Mouse (Mus musculus): ENCODE data around the gene Cct2. TPM values are rescaled to one million over a fixed set of nuclear protein-coding genes. Genes with fewer than 3 reads are reported as not detected.
A peak's percentile ranks its signal among the peaks of the same experiment; 100 is the strongest.

Cct2 gene
- polyA plus RNA-seq, 1 experiment from 2014 or later = 310 TPM

DNA sequence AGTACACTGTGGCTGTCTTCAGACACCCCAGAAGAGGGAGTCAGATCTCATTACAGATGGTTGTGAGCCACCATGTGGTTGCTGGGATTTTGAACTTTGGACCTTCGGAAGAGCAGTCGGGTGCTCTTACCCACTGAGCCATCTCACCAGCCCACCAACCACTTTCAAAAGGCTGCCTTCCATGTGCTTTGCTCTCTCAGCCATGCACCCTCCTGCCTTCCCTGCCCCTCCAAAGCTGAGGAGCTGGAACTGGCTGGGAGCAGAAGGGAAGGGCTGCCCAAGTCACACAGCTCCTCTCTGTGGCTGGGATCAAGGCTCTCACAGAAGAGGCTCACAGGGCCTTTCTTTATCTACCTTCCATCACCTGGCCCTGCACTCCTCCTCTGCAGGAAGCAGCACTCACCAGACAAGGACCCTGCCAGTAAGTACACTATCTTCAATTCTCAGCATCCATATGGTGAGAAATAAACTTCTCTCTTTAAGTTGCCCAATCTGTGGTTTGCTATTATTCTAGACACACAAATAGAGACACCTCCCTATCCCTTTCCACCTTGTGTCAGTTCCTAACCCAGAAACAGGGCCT is 33.6 kb upstream of the Cct2 start:
- no peak overlapping the region for H3K27ac ChIP-seq (ENCODE audit: low read depth, low read length)
- H3K9me3 ChIP-seq (ENCODE audit: control insufficient read depth, low read length) = no peaks in the 10 kb centered on the region
- no peaks in the 10 kb centered on the region; the same call in 1 of the 2 replicates for H3K36me3 ChIP-seq (ENCODE audit: control insufficient read depth, insufficient read depth, low read length)
- no peak overlapping the region for H3K4me2 ChIP-seq (replicated peaks; ENCODE audit: low read depth, low read length)
- no peaks in the 10 kb centered on the region; the same call in 1 of the 2 replicates for H3K4me1 ChIP-seq (ENCODE audit: control insufficient read depth, insufficient read depth, low read length)
- WGBS = 72% methylated on average over 2 of the region's 2 CpGs
- H3K4me3 ChIP-seq (ENCODE audit: low read length) = no peak overlapping the region
- no peaks in the 10 kb centered on the region for H3K27me3 ChIP-seq (ENCODE audit: control insufficient read depth, insufficient read depth, low read length)
- no peak for ATAC-seq (ENCODE audit: low FRiP score, low TSS enrichment)
- no peak overlapping the region for H3K9ac ChIP-seq (ENCODE audit: low read depth, low read length)

- Histone ChIP-seq H3K4me2 (replicated peaks; ENCODE audit: low read depth, low read length) (no peak overlapping the region), H3K4me3 (ENCODE audit: low read length) (no peak overlapping the region), H3K9me3 (ENCODE audit: control insufficient read depth, low read length) (no peaks in the 10 kb centered on the region), H3K36me3 (ENCODE audit: control insufficient read depth, insufficient read depth, low read length) (no peaks in the 10 kb centered on the region; the same call in 1 of the 2 replicates), H3K4me1 (ENCODE audit: control insufficient read depth, insufficient read depth, low read length) (no peaks in the 10 kb centered on the region; the same call in 1 of the 2 replicates), H3K27ac (ENCODE audit: low read depth, low read length) (no peak overlapping the region), H3K9ac (ENCODE audit: low read depth, low read length) (no peak overlapping the region), H3K27me3 (ENCODE audit: control insufficient read depth, insufficient read depth, low read length) (no peaks in the 10 kb centered on the region)
- WGBS = 94% methylated on average over 6 of the region's 6 CpGs
- ATAC-seq (ENCODE audit: low FRiP score, low TSS enrichment) = no peak
Measured at GRCm38 (mm10) chr10:117096096-117096495, 32.5 kb upstream of the Cct2 start.

GRCm38 (mm10) chr10:117094504-117095329 is 31.1 kb upstream of the Cct2 start:
- ATAC-seq (ENCODE audit: low FRiP score, low TSS enrichment) = peak; percentile 51; the same call in 1 of the 2 replicates
- H3K27ac ChIP-seq (ENCODE audit: low read depth, low read length) = 0 out of 2 replicates have a peak overlapping the region, but pooled peaks have one; percentile 12
- H3K9ac ChIP-seq (ENCODE audit: low read depth, low read length) = no peak overlapping the region

GRCm38 (mm10) chr10:117089628-117090027 is 26.0 kb upstream of the Cct2 start:
- Histone ChIP-seq H3K36me3 (ENCODE audit: control insufficient read depth, insufficient read depth, low read length) (peaks cover 9% of the 10 kb centered on the region), H3K4me1 (ENCODE audit: control insufficient read depth, insufficient read depth, low read length) (no peaks in the 10 kb centered on the region; the same call in 1 of the 2 replicates), H3K4me3 (ENCODE audit: low read length) (no peak overlapping the region), H3K27ac (ENCODE audit: low read depth, low read length) (no peak overlapping the region), H3K4me2 (replicated peaks; ENCODE audit: low read depth, low read length) (no peak overlapping the region), H3K9ac (ENCODE audit: low read depth, low read length) (no peak overlapping the region), H3K9me3 (ENCODE audit: control insufficient read depth, low read length) (no peaks in the 10 kb centered on the region), H3K27me3 (ENCODE audit: control insufficient read depth, insufficient read depth, low read length) (no peaks in the 10 kb centered on the region)
- ATAC-seq (ENCODE audit: low FRiP score, low TSS enrichment) = no peak
- 75% methylated on average over 4 of the region's 4 CpGs for WGBS

More at GRCm38 (mm10) chr10:117094504-117095329, 31.1 kb upstream of the Cct2 start:
- H3K27me3 ChIP-seq (ENCODE audit: control insufficient read depth, insufficient read depth, low read length) = no peaks in the 10 kb centered on the region
- H3K4me2 ChIP-seq (replicated peaks; ENCODE audit: low read depth, low read length) = no peak overlapping the region
- 46% methylated on average over 15 of the region's 15 CpGs for WGBS
- H3K36me3 ChIP-seq (ENCODE audit: control insufficient read depth, insufficient read depth, low read length) = no peaks in the 10 kb centered on the region; the same call in 1 of the 2 replicates
- H3K4me1 ChIP-seq (ENCODE audit: control insufficient read depth, insufficient read depth, low read length) = no peaks in the 10 kb centered on the region; the same call in 1 of the 2 replicates
- no peak overlapping the region for H3K4me3 ChIP-seq (ENCODE audit: low read length)
- no peaks in the 10 kb centered on the region for H3K9me3 ChIP-seq (ENCODE audit: control insufficient read depth, low read length)

DNA sequence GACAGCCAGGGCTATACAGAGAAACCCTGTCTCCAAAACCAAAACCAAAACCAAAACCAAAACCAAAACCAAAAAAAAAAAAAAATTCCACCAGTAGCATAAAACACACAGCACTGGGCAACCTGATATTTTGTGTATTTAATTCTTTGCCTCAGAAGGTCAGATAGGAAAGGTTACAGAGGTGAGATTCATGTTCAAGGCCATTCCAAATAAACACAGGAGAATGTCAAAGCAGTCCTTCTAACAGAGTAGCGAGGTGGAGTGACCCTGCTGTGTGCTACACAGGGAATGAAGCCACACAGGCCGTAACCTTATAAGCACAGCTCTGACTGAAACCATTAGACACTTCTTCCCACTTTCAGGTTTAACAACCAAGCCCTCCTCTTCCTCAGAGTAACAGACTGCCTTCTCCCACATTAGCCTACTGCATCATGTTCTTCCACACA is 18.3 kb upstream of the Cct2 start:
- Histone ChIP-seq H3K4me1 (ENCODE audit: control insufficient read depth, insufficient read depth, low read length) (no peaks in the 10 kb centered on the region), H3K4me3 (ENCODE audit: low read length) (no peak overlapping the region), H3K27ac (ENCODE audit: low read depth, low read length) (no peak overlapping the region), H3K36me3 (ENCODE audit: control insufficient read depth, insufficient read depth, low read length) (peaks cover 51% of the 10 kb centered on the region), H3K9ac (ENCODE audit: low read depth, low read length) (no peak overlapping the region), H3K9me3 (ENCODE audit: control insufficient read depth, low read length) (no peaks in the 10 kb centered on the region), H3K27me3 (ENCODE audit: control insufficient read depth, insufficient read depth, low read length) (no peaks in the 10 kb centered on the region), H3K4me2 (replicated peaks; ENCODE audit: low read depth, low read length) (no peak overlapping the region)
- WGBS = 68% methylated on average over 2 of the region's 2 CpGs
- ATAC-seq (ENCODE audit: low FRiP score, low TSS enrichment) = no peak

- Histone ChIP-seq H3K27me3 (ENCODE audit: control insufficient read depth, insufficient read depth, low read length) (no peaks in the 10 kb centered on the region), H3K9ac (ENCODE audit: low read depth, low read length) (no peak overlapping the region), H3K9me3 (ENCODE audit: control insufficient read depth, low read length) (no peaks in the 10 kb centered on the region), H3K36me3 (ENCODE audit: control insufficient read depth, insufficient read depth, low read length) (peaks cover 58% of the 10 kb centered on the region), H3K4me1 (ENCODE audit: control insufficient read depth, insufficient read depth, low read length) (no peaks in the 10 kb centered on the region), H3K27ac (ENCODE audit: low read depth, low read length) (no peak overlapping the region), H3K4me3 (ENCODE audit: low read length) (no peak overlapping the region), H3K4me2 (replicated peaks; ENCODE audit: low read depth, low read length) (no peak overlapping the region)
- WGBS = 71% methylated on average over 4 of the region's 4 CpGs
- ATAC-seq (ENCODE audit: low FRiP score, low TSS enrichment) = no peak
Measured at GRCm38 (mm10) chr10:117081326-117081725, 17.7 kb upstream of the Cct2 start.

- Histone ChIP-seq H3K27me3 (ENCODE audit: control insufficient read depth, insufficient read depth, low read length) (no peaks in the 10 kb centered on the region), H3K36me3 (ENCODE audit: control insufficient read depth, insufficient read depth, low read length) (peaks cover 62% of the 10 kb centered on the region), H3K9ac (ENCODE audit: low read depth, low read length) (no peak overlapping the region), H3K9me3 (ENCODE audit: control insufficient read depth, low read length) (no peaks in the 10 kb centered on the region), H3K4me1 (ENCODE audit: control insufficient read depth, insufficient read depth, low read length) (no peaks in the 10 kb centered on the region), H3K27ac (ENCODE audit: low read depth, low read length) (no peak overlapping the region), H3K4me3 (ENCODE audit: low read length) (no peak overlapping the region), H3K4me2 (replicated peaks; ENCODE audit: low read depth, low read length) (no peak overlapping the region)
- WGBS = 82% methylated on average over 6 of the region's 6 CpGs
- peak; percentile 62; the same call in 1 of the 2 replicates for ATAC-seq (ENCODE audit: low FRiP score, low TSS enrichment)
Measured at GRCm38 (mm10) chr10:117078284-117078683, 14.7 kb upstream of the Cct2 start.

GRCm38 (mm10) chr10:117073176-117073575 is 9.6 kb upstream of the Cct2 start:
- ATAC-seq (ENCODE audit: low FRiP score, low TSS enrichment) = no peak
- WGBS = 81% methylated on average over 7 of the region's 7 CpGs
- no peak overlapping the region for H3K27ac ChIP-seq (ENCODE audit: low read depth, low read length)

More at GRCm38 (mm10) chr10:117073176-117073575, 9.6 kb upstream of the Cct2 start:
- H3K36me3 ChIP-seq (ENCODE audit: control insufficient read depth, insufficient read depth, low read length) = peaks cover 49% of the 10 kb centered on the region
- no peaks in the 10 kb centered on the region for H3K27me3 ChIP-seq (ENCODE audit: control insufficient read depth, insufficient read depth, low read length)
- H3K4me1 ChIP-seq (ENCODE audit: control insufficient read depth, insufficient read depth, low read length) = no peaks in the 10 kb centered on the region
- H3K4me2 ChIP-seq (replicated peaks; ENCODE audit: low read depth, low read length) = no peak overlapping the region
- no peaks in the 10 kb centered on the region for H3K9me3 ChIP-seq (ENCODE audit: control insufficient read depth, low read length)
- H3K9ac ChIP-seq (ENCODE audit: low read depth, low read length) = no peak overlapping the region
- H3K4me3 ChIP-seq (ENCODE audit: low read length) = no peak overlapping the region

All from kidney, embryonic 14.5 days (tissue).